Mouse (Mus musculus) lung, embryonic 14.5 days (tissue): ENCODE results near the gene Car2. TPM values are rescaled to one million over a fixed set of nuclear protein-coding genes. Genes with fewer than 3 reads are reported as not detected.
A peak's percentile ranks its signal among the peaks of the same experiment; 100 is the strongest.

Experiments
- ATAC-seq: fragments of 200-750 bp; cut with Nextera tagmentation; 2 replicates; pipeline ENCODE4 v1.8.0; 2017; ENCODE audit warnings: mild to moderate bottlenecking, moderate TSS enrichment, moderate library complexity; ENCODE audit not compliant: insufficient read depth
- DNase-seq: peaks from one replicate; pipeline ENCODE4 v3.0.0-alpha.2; 2015
- H3K27ac ChIP-seq: fragments of 300-500 bp; sonication (generic); 2 replicates; pipeline ENCODE4 v1.5.1; 2014; ENCODE audit warnings: low read depth, mild to moderate bottlenecking, moderate library complexity
- H3K27me3 ChIP-seq: fragments of 300-500 bp; sonication (generic); 2 replicates; pipeline ENCODE4 v1.6.1; 2014; ENCODE audit warnings: low read length, control low read depth; ENCODE audit not compliant: insufficient read depth
- H3K36me3 ChIP-seq: fragments of 300-500 bp; sonication (generic); 2 replicates; pipeline ENCODE4 v1.6.1; 2014; ENCODE audit warnings: control low read depth; ENCODE audit not compliant: insufficient read depth
- H3K4me1 ChIP-seq: fragments of 300-500 bp; sonication (generic); 2 replicates; pipeline ENCODE4 v1.6.1; 2014; ENCODE audit warnings: antibody characterized with exemption, control low read depth; ENCODE audit not compliant: insufficient read depth
- H3K4me2 ChIP-seq: fragments of 300-500 bp; sonication (generic); 2 replicates; pipeline ENCODE4 v1.6.1; 2014; ENCODE audit warnings: mild to moderate bottlenecking
- H3K4me3 ChIP-seq: fragments of 300-500 bp; sonication (generic); 2 replicates; pipeline ENCODE4 v1.5.1; 2014; ENCODE audit warnings: low read depth, low read length
- H3K9ac ChIP-seq: fragments of 300-500 bp; sonication (generic); 2 replicates; pipeline ENCODE4 v1.6.1; 2014
- H3K9me3 ChIP-seq: fragments of 300-500 bp; sonication (generic); 2 replicates; pipeline ENCODE4 v1.6.1; 2016; ENCODE audit warnings: low read depth, low read length, control low read depth
- CTCF ChIP-seq: IDR thresholded peaks from 2 replicates; pipeline ENCODE4 v1.5.1; 2016; ENCODE audit warnings: antibody characterized with exemption, low read depth
- WGBS: fragments of 180-500 bp; shearing (Covaris S2); extraction: QIAGEN DNeasy Blood & Tissue Kit; methylation state at CpG from one replicate; pipeline ENCODE4 v1.1.7; 2014; 5-methylcytosine and 5-hydroxymethylcytosine counted together
- polyA plus RNA-seq: library from polyadenylated mRNA; unstranded; fragments of >200 nt; fragmentation: Nextera tagmentation; extraction: Ambion mirVana; gene quantifications from 2 replicates; pipeline ENCODE4 v1.2.1, GENCODE M21; 2014

Gene Car2
- polyA plus RNA-seq, 1 experiment from 2014 or later: 365 TPM

GRCm38 (mm10) chr3:14887686-14888295, 1.7 kb downstream of the Car2 start:
- no peaks in the 10 kb centered on the region for H3K27me3 ChIP-seq
- no peaks in the 10 kb centered on the region for H3K9me3 ChIP-seq
- H3K36me3 ChIP-seq: peaks cover 27% of the 10 kb centered on the region; the same call in 1 of the 2 replicates
- 47% methylated on average over 10 of the region's 10 CpGs for WGBS
- H3K4me3 ChIP-seq: peak overlapping the region; percentile 82
- ATAC-seq: no peak
- no peak for TF ChIP-seq CTCF
- peak overlapping the region; percentile 92 for H3K27ac ChIP-seq
- DNase-seq: peak; percentile 42
- peak overlapping the region; percentile 70 for H3K4me2 ChIP-seq
- peak overlapping the region; percentile 87 for H3K9ac ChIP-seq
- peaks cover 15% of the 10 kb centered on the region; the same call in 1 of the 2 replicates for H3K4me1 ChIP-seq

GRCm38 (mm10) chr3:14888549-14888948, 2.5 kb downstream of the Car2 start:
- peaks cover 27% of the 10 kb centered on the region; the same call in 1 of the 2 replicates for H3K36me3 ChIP-seq
- no peaks in the 10 kb centered on the region for H3K27me3 ChIP-seq
- peak overlapping the region; percentile 92 for H3K27ac ChIP-seq
- no peak for TF ChIP-seq CTCF
- ATAC-seq (no peak), DNase-seq (no peak)
- peaks cover 15% of the 10 kb centered on the region; the same call in 1 of the 2 replicates for H3K4me1 ChIP-seq
- peak overlapping the region; percentile 70 for H3K4me2 ChIP-seq
- H3K9ac ChIP-seq: peak overlapping the region; percentile 87
- H3K4me3 ChIP-seq: peak overlapping the region; percentile 82
- no peaks in the 10 kb centered on the region for H3K9me3 ChIP-seq
- WGBS: 49% methylated on average over 2 of the region's 2 CpGs

- Histone ChIP-seq H3K4me2 (peak overlapping the region; percentile 70), H3K4me3 (peak overlapping the region; percentile 82), H3K9ac (peak overlapping the region; percentile 87), H3K27me3 (no peaks in the 10 kb centered on the region), H3K27ac (peak overlapping the region; percentile 92), H3K9me3 (no peaks in the 10 kb centered on the region), H3K36me3 (peaks cover 27% of the 10 kb centered on the region; the same call in 1 of the 2 replicates), H3K4me1 (peaks cover 15% of the 10 kb centered on the region; the same call in 1 of the 2 replicates)
- peak; percentile 58 for DNase-seq
- WGBS: 45% methylated on average over 2 of the region's 2 CpGs
- ATAC-seq: no peak
- no peak for TF ChIP-seq CTCF
Observed at GRCm38 (mm10) chr3:14889085-14889484, 3.0 kb downstream of the Car2 start.

- no peak; the same call in 1 of the 2 replicates for ATAC-seq
- peak; percentile 63 for DNase-seq
- H3K4me3 ChIP-seq: peak overlapping the region; percentile 82
- TF ChIP-seq CTCF: no peak
- WGBS: 31% methylated on average over 4 of the region's 4 CpGs
- no peaks in the 10 kb centered on the region for H3K27me3 ChIP-seq
- peaks cover 31% of the 10 kb centered on the region; the same call in 1 of the 2 replicates for H3K36me3 ChIP-seq
- H3K4me2 ChIP-seq: peak overlapping the region; percentile 70
- peak overlapping the region; percentile 87 for H3K9ac ChIP-seq
- peaks cover 15% of the 10 kb centered on the region; the same call in 1 of the 2 replicates for H3K4me1 ChIP-seq
- peak overlapping the region; percentile 92 for H3K27ac ChIP-seq
- H3K9me3 ChIP-seq: no peaks in the 10 kb centered on the region
Observed at GRCm38 (mm10) chr3:14889716-14890409, 3.8 kb downstream of the Car2 start.

GRCm38 (mm10) chr3:14892991-14893390, 6.9 kb downstream of the Car2 start:
- no peaks in the 10 kb centered on the region for H3K9me3 ChIP-seq
- H3K4me3 ChIP-seq: no peak overlapping the region
- peak overlapping the region; percentile 45 for H3K4me2 ChIP-seq
- H3K27me3 ChIP-seq: no peaks in the 10 kb centered on the region
- H3K4me1 ChIP-seq: peaks cover 11% of the 10 kb centered on the region; the same call in 1 of the 2 replicates
- no peak for TF ChIP-seq CTCF
- 70% methylated on average over 3 of the region's 3 CpGs for WGBS
- no peak for ATAC-seq
- peaks cover 55% of the 10 kb centered on the region for H3K36me3 ChIP-seq
- H3K27ac ChIP-seq: no peak overlapping the region
- DNase-seq: no peak
- H3K9ac ChIP-seq: no peak overlapping the region

GRCm38 (mm10) chr3:14893700-14894099, 7.6 kb downstream of the Car2 start:
- WGBS: 39% methylated on average over 5 of the region's 5 CpGs
- H3K4me1 ChIP-seq: peaks cover 11% of the 10 kb centered on the region; the same call in 1 of the 2 replicates
- no peak overlapping the region for H3K4me3 ChIP-seq
- peaks cover 56% of the 10 kb centered on the region for H3K36me3 ChIP-seq
- no peak overlapping the region for H3K4me2 ChIP-seq
- no peaks in the 10 kb centered on the region for H3K9me3 ChIP-seq
- H3K9ac ChIP-seq: no peak overlapping the region
- ATAC-seq (no peak), DNase-seq (peak; percentile 34)
- H3K27ac ChIP-seq: no peak overlapping the region
- no peak for TF ChIP-seq CTCF
- H3K27me3 ChIP-seq: no peaks in the 10 kb centered on the region

- Histone ChIP-seq H3K9me3 (no peaks in the 10 kb centered on the region), H3K27ac (no peak overlapping the region), H3K4me2 (no peak overlapping the region), H3K9ac (no peak overlapping the region), H3K36me3 (peaks cover 60% of the 10 kb centered on the region), H3K4me3 (no peak overlapping the region), H3K4me1 (peaks cover 7% of the 10 kb centered on the region; the same call in 1 of the 2 replicates), H3K27me3 (no peaks in the 10 kb centered on the region)
- 88% methylated on average over 3 of the region's 3 CpGs for WGBS
- DNase-seq: no peak
- ATAC-seq: no peak
- TF ChIP-seq CTCF: no peak
Observed at GRCm38 (mm10) chr3:14895333-14895732, 9.3 kb downstream of the Car2 start.
